Mouse (Mus musculus) frontal cortex, postnatal 36 days (tissue): Measurements from ENCODE around the gene Stmn1.

Experiments
- DNase-seq, 2 experiments: peaks; one replicate each; pipeline ENCODE4 v3.0.0; 2022; ENCODE audit warnings: low spot score in 2 of 2

Stmn1 gene

GRCm38 (mm10) chr4:134458856-134459255 is 9.3 kb upstream of the Stmn1 start:
- no peak for DNase-seq

- no peak for DNase-seq
Measured at GRCm38 (mm10) chr4:134460277-134460676, 7.8 kb upstream of the Stmn1 start.

- no peak for DNase-seq
Measured at GRCm38 (mm10) chr4:134461252-134461651, 6.9 kb upstream of the Stmn1 start.

- DNase-seq: no peak
Measured at GRCm38 (mm10) chr4:134465789-134466188, 2.3 kb upstream of the Stmn1 start.

- no peak for DNase-seq
Measured at GRCm38 (mm10) chr4:134466381-134467262, 1.5 kb upstream of the Stmn1 start.

- no peak for DNase-seq
Measured at GRCm38 (mm10) chr4:134467435-134468214, 495 bp upstream of the Stmn1 start.

GRCm38 (mm10) chr4:134468578-134469266 is 602 bp downstream of the Stmn1 start:
- DNase-seq: peak; percentile 89 to 92

GRCm38 (mm10) chr4:134469341-134469796 is 1.2 kb downstream of the Stmn1 start:
- DNase-seq: no peak

- DNase-seq: no peak
Measured at GRCm38 (mm10) chr4:134469985-134470384, 1.9 kb downstream of the Stmn1 start.

GRCm38 (mm10) chr4:134471469-134471868 is 3.3 kb downstream of the Stmn1 start:
- DNase-seq: no peak

- no peak for DNase-seq
Measured at GRCm38 (mm10) chr4:134473764-134474163, 5.6 kb downstream of the Stmn1 start.

GRCm38 (mm10) chr4:134474240-134474639 is 6.1 kb downstream of the Stmn1 start:
- DNase-seq: no peak

GRCm38 (mm10) chr4:134476899-134477298 is 8.8 kb downstream of the Stmn1 start:
- no peak for DNase-seq

- DNase-seq: peak; percentile 94 to 97
Measured at GRCm38 (mm10) chr4:134478031-134478430, 9.9 kb downstream of the Stmn1 start.

GRCm38 (mm10) chr4:134479839-134480238 is 11.7 kb downstream of the Stmn1 start:
- DNase-seq: no peak

GRCm38 (mm10) chr4:134480864-134481263 is 12.7 kb downstream of the Stmn1 start:
- peak; percentile 72 to 81 for DNase-seq

- no peak for DNase-seq
Measured at GRCm38 (mm10) chr4:134481270-134481669, 13.2 kb downstream of the Stmn1 start.

GRCm38 (mm10) chr4:134482442-134482841 is 14.3 kb downstream of the Stmn1 start:
- DNase-seq: no peak

- no peak for DNase-seq
Measured at GRCm38 (mm10) chr4:134483078-134483688, 15.1 kb downstream of the Stmn1 start.

- peak; percentile 56 to 67 for DNase-seq
Measured at GRCm38 (mm10) chr4:134483696-134484095, 15.6 kb downstream of the Stmn1 start.

GRCm38 (mm10) chr4:134484231-134484630 is 16.1 kb downstream of the Stmn1 start:
- DNase-seq: no peak
